Mouse (Mus musculus) intestine, embryonic 15.5 days (tissue): ENCODE measurements around the gene Tifa. TPM values are rescaled to one million over a fixed set of nuclear protein-coding genes. Genes with fewer than 3 reads are reported as not detected.

Source experiments
- ATAC-seq: fragments of 200-750 bp; cut with Nextera tagmentation; 2 replicates; pipeline ENCODE4 v1.8.0; 2017; ENCODE audit warnings: moderate TSS enrichment, moderate library complexity
- H3K27ac ChIP-seq: fragments of 300-500 bp; sonication (generic); 2 replicates; pipeline ENCODE4 v1.5.1; 2015; ENCODE audit warnings: mild to moderate bottlenecking, inconsistent platforms
- H3K27me3 ChIP-seq: fragments of 300-500 bp; sonication (generic); replicated peaks from 2 replicates; pipeline ENCODE4 v1.6.1; 2015; ENCODE audit warnings: inconsistent platforms
- H3K36me3 ChIP-seq: fragments of 300-500 bp; sonication (generic); 2 replicates; pipeline ENCODE4 v1.6.1; 2015; ENCODE audit warnings: inconsistent platforms
- H3K4me1 ChIP-seq: fragments of 300-500 bp; sonication (generic); replicated peaks from 2 replicates; pipeline ENCODE4 v1.6.1; 2015; ENCODE audit warnings: inconsistent platforms
- H3K4me2 ChIP-seq: fragments of 300-500 bp; sonication (generic); replicated peaks from 2 replicates; pipeline ENCODE4 v1.6.1; 2015; ENCODE audit warnings: mild to moderate bottlenecking, inconsistent platforms
- H3K4me3 ChIP-seq: fragments of 300-500 bp; sonication (generic); replicated peaks from 2 replicates; pipeline ENCODE4 v1.5.1; 2015; ENCODE audit warnings: inconsistent platforms
- H3K9ac ChIP-seq: fragments of 300-500 bp; sonication (generic); 2 replicates; pipeline ENCODE4 v1.6.1; 2015; ENCODE audit warnings: inconsistent platforms
- H3K9me3 ChIP-seq: fragments of 300-500 bp; sonication (generic); 2 replicates; pipeline ENCODE4 v1.6.1; 2016; ENCODE audit warnings: inconsistent platforms
- WGBS: fragments of 180-500 bp; shearing (Covaris S2); methylation state at CpG from one replicate; pipeline ENCODE4 v1.1.7; 2015; 5-methylcytosine and 5-hydroxymethylcytosine counted together
- polyA plus RNA-seq: library from polyadenylated mRNA; unstranded; fragments of >200 nt; fragmentation: Nextera tagmentation; extraction: Ambion mirVana; gene quantifications from 2 replicates; pipeline ENCODE4 v1.2.1, GENCODE M21; 2015

Gene Tifa
- polyA plus RNA-seq, 1 experiment from 2014 or later: 24.7 TPM

GRCm38 (mm10) chr3:127835594-127835993 is 46.0 kb downstream of the Tifa start:
- no peak for ATAC-seq
- no peaks in the 10 kb centered on the region for H3K36me3 ChIP-seq
- H3K9me3 ChIP-seq: no peaks in the 10 kb centered on the region
- no peak overlapping the region for H3K27ac ChIP-seq
- H3K4me3 ChIP-seq: no peak overlapping the region
- no peaks in the 10 kb centered on the region for H3K27me3 ChIP-seq
- H3K9ac ChIP-seq: no peak overlapping the region
- 0 out of 2 replicates have a peak, but pooled peaks cover 11% of the 10 kb centered on the region for H3K4me1 ChIP-seq
- peak overlapping the region; percentile 54; the same call in 1 of the 2 replicates for H3K4me2 ChIP-seq
- 68% methylated on average over 6 of the region's 6 CpGs for WGBS

- peak; percentile 47 for ATAC-seq
- H3K4me1 ChIP-seq: 0 out of 2 replicates have a peak, but pooled peaks cover 9% of the 10 kb centered on the region
- H3K9me3 ChIP-seq: no peaks in the 10 kb centered on the region
- peak overlapping the region; percentile 95 for H3K27ac ChIP-seq
- H3K9ac ChIP-seq: peak overlapping the region; percentile 67
- no peaks in the 10 kb centered on the region for H3K27me3 ChIP-seq
- under 1% methylated on average over 17 of the region's 17 CpGs for WGBS
- peak overlapping the region; percentile 54 for H3K4me2 ChIP-seq
- no peaks in the 10 kb centered on the region for H3K36me3 ChIP-seq
- H3K4me3 ChIP-seq: peak overlapping the region; percentile 56
Observed at GRCm38 (mm10) chr3:127836798-127837153, 47.2 kb downstream of the Tifa start.

- Histone ChIP-seq H3K4me2 (peak within 1 kb of the TSS; percentile 54), H3K4me3 (peak within 1 kb of the TSS; percentile 56)
- WGBS: 0% methylated on average over 89 of the region's 89 CpGs
Observed at GRCm38 (mm10) chr3:127837154-127837865, 47.7 kb downstream of the Tifa start, which contains the start of gene Ap1ar. Gene Ap1ar, minus strand, starts transcription at chr3:127837523.

GRCm38 (mm10) chr3:127837972-127838644 is 48.5 kb downstream of the Tifa start:
- Histone ChIP-seq H3K4me3 (peak overlapping the region; percentile 56), H3K9ac (peak overlapping the region; percentile 67), H3K4me2 (peak overlapping the region; percentile 54), H3K27ac (peak overlapping the region; percentile 95), H3K27me3 (no peaks in the 10 kb centered on the region), H3K4me1 (0 out of 2 replicates have a peak, but pooled peaks cover 5% of the 10 kb centered on the region), H3K9me3 (no peaks in the 10 kb centered on the region), H3K36me3 (no peaks in the 10 kb centered on the region)
- WGBS: 28% methylated on average over 8 of the region's 8 CpGs
- ATAC-seq: peak; percentile 6; the same call in 1 of the 2 replicates

More at GRCm38 (mm10) chr3:127837154-127837865, 47.7 kb downstream of the Tifa start, which contains the start of gene Ap1ar:
- Histone ChIP-seq H3K9ac (peak within 1 kb of the TSS; percentile 67), H3K27ac (peak within 1 kb of the TSS; percentile 95), H3K9me3 (no peaks in the 10 kb centered on the region), H3K27me3 (no peaks in the 10 kb centered on the region), H3K36me3 (no peaks in the 10 kb centered on the region), H3K4me1 (0 out of 2 replicates have a peak, but pooled peaks cover 9% of the 10 kb centered on the region)
- ATAC-seq: peak; percentile 93

- Histone ChIP-seq H3K4me1 (no peaks in the 10 kb centered on the region), H3K9ac (no peak overlapping the region), H3K27ac (no peak overlapping the region), H3K4me3 (no peak overlapping the region), H3K9me3 (no peaks in the 10 kb centered on the region), H3K4me2 (no peak overlapping the region), H3K27me3 (no peaks in the 10 kb centered on the region), H3K36me3 (no peaks in the 10 kb centered on the region)
- WGBS: 86% methylated on average over 8 of the region's 8 CpGs
- no peak for ATAC-seq
Observed at GRCm38 (mm10) chr3:127841926-127842325, 52.3 kb downstream of the Tifa start.

DNA sequence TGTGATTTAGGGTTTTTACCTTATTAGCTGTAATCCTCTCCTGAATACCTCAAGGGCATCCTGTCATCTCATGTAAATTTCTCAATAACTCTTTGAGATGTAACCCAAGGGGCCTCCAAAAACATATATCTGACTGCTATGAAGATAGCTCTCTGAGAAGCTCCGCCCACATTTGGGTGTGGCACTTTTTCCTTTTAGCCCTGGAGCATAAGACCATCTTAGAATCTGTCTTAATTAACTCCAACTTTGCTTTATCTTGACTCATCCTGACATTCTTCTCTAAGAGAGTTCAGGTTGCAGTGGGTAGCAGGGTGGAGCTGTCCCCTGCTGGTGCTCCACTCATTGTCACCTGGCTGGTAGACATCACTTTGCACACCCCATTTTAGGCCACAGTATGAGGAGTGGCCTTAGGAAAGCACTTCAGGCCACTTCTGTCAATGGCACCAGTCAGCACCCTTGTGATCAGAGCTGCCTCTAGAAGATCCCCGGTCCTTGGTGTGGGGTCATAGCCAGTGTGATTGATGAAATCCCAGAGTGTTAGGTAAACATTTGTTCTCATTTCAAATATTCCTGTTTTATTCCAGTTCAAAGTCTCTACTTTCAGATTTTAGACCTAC is 53.8 kb downstream of the Tifa start:
- no peaks in the 10 kb centered on the region for H3K27me3 ChIP-seq
- no peak overlapping the region for H3K4me2 ChIP-seq
- no peak overlapping the region for H3K27ac ChIP-seq
- ATAC-seq: no peak
- H3K36me3 ChIP-seq: no peaks in the 10 kb centered on the region
- no peaks in the 10 kb centered on the region for H3K9me3 ChIP-seq
- no peak overlapping the region for H3K9ac ChIP-seq
- WGBS: 69% methylated on average over 2 of the region's 2 CpGs
- no peaks in the 10 kb centered on the region for H3K4me1 ChIP-seq
- H3K4me3 ChIP-seq: no peak overlapping the region

DNA sequence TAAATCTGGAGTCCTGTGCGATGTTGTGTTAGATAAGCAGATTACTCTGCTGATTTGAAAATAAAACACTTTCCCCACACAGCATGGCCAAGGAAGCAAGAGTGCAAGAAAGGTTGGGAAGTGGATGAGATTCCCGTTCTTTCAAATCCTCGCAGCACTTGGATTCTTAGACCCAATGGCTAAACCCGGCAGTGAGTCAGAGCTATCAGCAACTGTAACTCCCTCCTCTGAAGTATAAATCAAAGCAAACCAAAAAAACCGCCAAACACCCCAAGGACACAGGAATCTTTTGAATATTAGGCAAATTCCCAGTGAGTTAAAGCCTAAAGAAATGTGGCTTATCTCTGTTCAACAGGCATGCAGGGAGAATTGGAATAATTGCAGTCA is 54.3 kb downstream of the Tifa start:
- ATAC-seq: no peak
- H3K4me2 ChIP-seq: no peak overlapping the region

DNA sequence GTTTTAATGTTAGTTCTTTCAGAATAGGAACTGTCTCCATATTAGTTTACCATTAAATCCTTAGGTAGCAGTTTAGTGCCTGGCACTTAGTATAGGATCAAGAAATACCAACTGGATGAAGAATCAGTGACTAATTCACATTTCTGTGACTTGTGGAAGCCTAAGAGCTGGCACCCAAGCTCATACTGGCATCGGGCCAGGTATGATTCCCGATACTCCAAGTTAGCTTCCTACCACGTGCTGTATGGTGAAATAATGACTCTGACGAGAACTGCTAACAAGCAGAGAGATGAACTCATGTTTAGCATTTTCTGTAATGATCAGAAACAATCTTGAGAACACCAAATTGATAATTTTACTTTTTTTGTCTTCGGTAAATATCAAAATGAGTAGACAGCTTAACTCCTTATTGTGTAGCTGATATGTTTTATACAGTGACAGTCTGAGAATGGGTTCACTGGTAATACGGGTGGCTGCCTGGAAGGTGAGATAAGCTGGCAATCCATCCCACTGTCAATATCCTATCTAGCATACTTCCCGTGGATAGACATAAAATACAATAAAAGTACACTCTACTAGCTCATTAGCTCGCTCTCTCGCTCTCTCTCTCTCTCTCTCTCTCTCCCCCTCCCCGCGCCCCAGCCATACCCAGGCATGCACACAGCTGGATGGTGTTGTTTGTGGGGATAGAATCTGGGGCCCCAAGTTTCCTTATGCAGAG is 58.6 kb downstream of the Tifa start:
- 73% methylated on average over 11 of the region's 11 CpGs for WGBS
- no peaks in the 10 kb centered on the region for H3K36me3 ChIP-seq
- H3K4me1 ChIP-seq: no peaks in the 10 kb centered on the region
- no peak overlapping the region for H3K4me3 ChIP-seq
- ATAC-seq: no peak
- no peak overlapping the region for H3K27ac ChIP-seq
- H3K9ac ChIP-seq: no peak overlapping the region
- no peaks in the 10 kb centered on the region for H3K9me3 ChIP-seq
- H3K4me2 ChIP-seq: no peak overlapping the region
- H3K27me3 ChIP-seq: no peaks in the 10 kb centered on the region

More for the DNA sequence above, 54.3 kb downstream of the Tifa start:
- no peak overlapping the region for H3K27ac ChIP-seq
- H3K9me3 ChIP-seq: no peaks in the 10 kb centered on the region
- H3K9ac ChIP-seq: no peak overlapping the region
- no peaks in the 10 kb centered on the region for H3K4me1 ChIP-seq
- 64% methylated on average over 5 of the region's 5 CpGs for WGBS
- no peak overlapping the region for H3K4me3 ChIP-seq
- H3K36me3 ChIP-seq: no peaks in the 10 kb centered on the region
- no peaks in the 10 kb centered on the region for H3K27me3 ChIP-seq

- Histone ChIP-seq H3K27me3 (no peaks in the 10 kb centered on the region), H3K4me3 (no peak overlapping the region), H3K9me3 (no peaks in the 10 kb centered on the region), H3K4me1 (no peaks in the 10 kb centered on the region), H3K4me2 (no peak overlapping the region), H3K36me3 (no peaks in the 10 kb centered on the region), H3K9ac (no peak overlapping the region), H3K27ac (no peak overlapping the region)
- WGBS: 69% methylated on average over 5 of the region's 5 CpGs
- peak; percentile 42; the same call in 1 of the 2 replicates for ATAC-seq
Observed at GRCm38 (mm10) chr3:127849922-127850321, 60.3 kb downstream of the Tifa start.

GRCm38 (mm10) chr3:127850776-127851646 is 61.4 kb downstream of the Tifa start:
- no peaks in the 10 kb centered on the region for H3K27me3 ChIP-seq
- H3K36me3 ChIP-seq: no peaks in the 10 kb centered on the region
- no peaks in the 10 kb centered on the region for H3K9me3 ChIP-seq
- no peaks in the 10 kb centered on the region for H3K4me1 ChIP-seq
- no peak overlapping the region for H3K4me3 ChIP-seq
- peak; percentile 90 for ATAC-seq
- WGBS: 47% methylated on average over 9 of the region's 9 CpGs
- H3K27ac ChIP-seq: peak overlapping the region; percentile 83
- H3K9ac ChIP-seq: no peak overlapping the region
- H3K4me2 ChIP-seq: peak overlapping the region; percentile 34; the same call in 1 of the 2 replicates

GRCm38 (mm10) chr3:127852722-127853121 is 63.1 kb downstream of the Tifa start:
- Histone ChIP-seq H3K4me3 (no peak overlapping the region), H3K36me3 (no peaks in the 10 kb centered on the region), H3K27me3 (no peaks in the 10 kb centered on the region), H3K4me2 (no peak overlapping the region), H3K9me3 (no peaks in the 10 kb centered on the region), H3K27ac (no peak overlapping the region), H3K4me1 (no peaks in the 10 kb centered on the region), H3K9ac (no peak overlapping the region)
- WGBS: 70% methylated on average over 9 of the region's 9 CpGs
- no peak for ATAC-seq
